Mouse (Mus musculus): ENCODE measurements around the gene Tmem235. TPM values are rescaled to one million over a fixed set of nuclear protein-coding genes. Genes with fewer than 3 reads are reported as not detected.
"Not testable (repeated sequence)": the region's sequence is repeated elsewhere in the genome, so short reads cannot be mapped to it uniquely, and the experiment has no call there.

The Tmem235 gene
- total RNA-seq, 2 experiments from 2014 or later: not detected

- intact Hi-C loops (cut with DNase I): no loop called here
- no peak for DNase-seq
Measured at GRCm38 (mm10) chr11:117830401-117830800, 30.2 kb upstream of the Tmem235 start.

GRCm38 (mm10) chr11:117832086-117832969 is 28.2 kb upstream of the Tmem235 start:
- intact Hi-C loops (cut with DNase I): no loop called here
- peak; percentile 76 to 80 for DNase-seq

DNA sequence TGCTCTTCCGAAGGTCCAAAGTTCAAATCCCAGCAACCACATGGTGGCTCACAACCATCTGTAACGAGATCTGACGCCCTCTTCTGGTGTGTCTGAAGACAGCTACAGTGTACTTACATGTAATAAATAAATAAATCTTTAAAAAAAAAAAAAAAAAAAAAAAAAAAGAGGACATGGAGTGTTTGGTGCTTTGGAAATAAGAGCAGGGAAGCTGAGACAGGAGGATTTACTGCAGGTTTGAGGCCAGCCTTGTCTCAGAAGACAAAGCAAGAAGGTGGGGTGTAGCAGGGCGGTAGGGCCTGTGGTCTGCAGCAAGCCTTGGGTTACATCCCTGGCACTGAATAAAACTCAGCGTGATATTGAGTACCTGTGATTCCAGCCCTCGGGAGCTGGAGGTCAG is 27.0 kb upstream of the Tmem235 start:
- intact Hi-C loops (cut with DNase I); DNase-seq: not testable (repeated sequence)

- DNase-seq: no peak
- intact Hi-C loops (cut with DNase I): no loop called here
Measured at GRCm38 (mm10) chr11:117834086-117834485, 26.5 kb upstream of the Tmem235 start.

GRCm38 (mm10) chr11:117836306-117836705 is 24.2 kb upstream of the Tmem235 start:
- intact Hi-C loops (cut with DNase I): no loop called here
- no peak for DNase-seq

- intact Hi-C loops (cut with DNase I): no loop called here
- DNase-seq: no peak
Measured at GRCm38 (mm10) chr11:117838572-117838971, 22.0 kb upstream of the Tmem235 start.

- no peak for DNase-seq
- intact Hi-C loops (cut with DNase I): no loop called here
Measured at GRCm38 (mm10) chr11:117839021-117839420, 21.5 kb upstream of the Tmem235 start.

DNA sequence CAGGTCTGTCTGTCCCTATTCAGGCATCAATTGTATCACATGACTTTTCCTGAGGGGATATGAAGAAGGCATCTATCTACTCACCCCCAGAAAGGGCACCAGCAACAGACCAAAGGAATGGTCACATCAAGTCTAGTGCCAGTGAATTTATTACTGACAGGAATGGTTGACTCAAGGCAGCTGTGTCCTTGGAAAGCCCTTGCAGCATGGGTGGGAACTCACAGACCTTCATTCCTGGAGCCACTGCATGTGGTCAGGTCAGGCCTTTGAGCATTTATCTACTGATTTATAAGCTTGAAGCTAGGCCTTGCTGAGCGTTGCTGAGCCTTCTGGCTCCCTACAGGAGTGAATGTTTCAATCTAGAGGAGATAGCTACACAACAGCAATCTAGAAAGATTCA is 19.6 kb upstream of the Tmem235 start:
- DNase-seq: no peak

GRCm38 (mm10) chr11:117843434-117843833 is 17.1 kb upstream of the Tmem235 start:
- no peak for DNase-seq
- intact Hi-C loops (cut with DNase I): no loop called here

More for the DNA sequence above, 19.6 kb upstream of the Tmem235 start:
- intact Hi-C loops (cut with DNase I): no loop called here

GRCm38 (mm10) chr11:117844997-117845396 is 15.6 kb upstream of the Tmem235 start:
- intact Hi-C loops (cut with DNase I): no loop called here

GRCm38 (mm10) chr11:117845651-117846050 is 14.9 kb upstream of the Tmem235 start:
- no peak for DNase-seq
- intact Hi-C loops (cut with DNase I): no loop called here

More at GRCm38 (mm10) chr11:117844997-117845396, 15.6 kb upstream of the Tmem235 start:
- no peak for DNase-seq

GRCm38 (mm10) chr11:117846640-117847039 is 13.9 kb upstream of the Tmem235 start:
- no peak for DNase-seq
- intact Hi-C loops (cut with DNase I): no loop called here

DNA sequence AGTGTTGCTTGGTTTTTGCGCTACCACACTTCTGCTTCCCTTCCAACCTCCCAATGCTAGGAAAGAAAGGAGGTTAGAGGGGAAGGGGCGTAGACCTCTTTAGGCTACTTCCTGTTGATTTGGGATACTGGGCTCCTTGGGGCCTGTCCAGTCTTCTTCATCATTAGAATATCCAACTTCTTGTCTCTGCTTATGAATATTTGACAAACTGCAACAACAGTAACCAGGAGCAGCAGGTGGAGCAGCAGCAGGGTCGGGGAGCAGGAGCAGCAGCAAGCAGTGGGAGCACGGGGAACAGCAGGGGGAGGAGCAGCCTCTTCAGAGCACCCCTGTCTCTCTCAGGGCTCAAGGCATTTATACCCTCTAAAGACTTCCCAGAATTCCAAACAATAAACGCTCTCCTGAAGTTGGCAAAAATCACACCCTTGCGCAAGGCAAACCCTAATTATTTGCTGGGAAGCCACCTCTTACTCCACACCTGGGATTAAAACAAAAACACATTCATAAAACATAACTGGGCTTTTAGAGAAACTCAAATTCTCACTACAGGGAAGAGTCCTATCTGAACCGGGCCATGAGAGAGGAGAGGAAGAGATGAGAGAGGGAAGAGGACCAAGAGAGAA is 12.8 kb upstream of the Tmem235 start:
- DNase-seq: no peak
- intact Hi-C loops (cut with DNase I): no loop called here

- intact Hi-C loops (cut with DNase I): no loop called here
- DNase-seq: peak in 1 of 2 experiments; percentile 42
Measured at GRCm38 (mm10) chr11:117848271-117848984, 12.1 kb upstream of the Tmem235 start.

GRCm38 (mm10) chr11:117848985-117849671 is 11.4 kb upstream of the Tmem235 start, which contains the start of gene Birc5:
Birc5 (plus strand) TSS chr11:117849251.
- intact Hi-C loops (cut with DNase I): no loop called here
- peak; percentile 94 for DNase-seq

DNA sequence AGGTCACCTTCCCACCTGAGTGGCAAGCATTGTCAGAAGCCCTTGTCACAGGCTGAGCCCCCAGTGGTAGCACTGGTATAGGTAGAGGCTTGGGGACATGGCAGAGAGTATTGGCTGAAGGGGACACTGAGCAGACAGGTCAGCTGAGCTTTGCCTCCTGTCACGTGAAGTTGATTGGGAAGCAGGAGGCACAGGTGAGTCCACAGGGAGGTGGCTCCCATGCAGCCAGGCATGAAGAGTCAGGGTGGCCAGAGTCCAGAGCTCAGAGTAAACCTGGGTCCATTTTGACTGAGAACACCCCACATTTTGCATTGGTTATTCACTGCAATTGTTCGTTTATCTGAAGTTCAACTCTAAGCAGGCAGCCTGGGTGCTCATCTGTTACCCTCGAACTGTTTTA is 7.7 kb upstream of the Tmem235 start:
- intact Hi-C loops (cut with DNase I): no loop called here
- DNase-seq: no peak

- DNase-seq: no peak
- intact Hi-C loops (cut with DNase I): no loop called here
Measured at GRCm38 (mm10) chr11:117854241-117854640, 6.3 kb upstream of the Tmem235 start.

- intact Hi-C loops (cut with DNase I): no loop called here
- no peak for DNase-seq
Measured at GRCm38 (mm10) chr11:117855360-117855759, 5.2 kb upstream of the Tmem235 start.

- DNase-seq: no peak
- intact Hi-C loops (cut with DNase I): no loop called here
Measured at GRCm38 (mm10) chr11:117855975-117856374, 4.6 kb upstream of the Tmem235 start.

DNA sequence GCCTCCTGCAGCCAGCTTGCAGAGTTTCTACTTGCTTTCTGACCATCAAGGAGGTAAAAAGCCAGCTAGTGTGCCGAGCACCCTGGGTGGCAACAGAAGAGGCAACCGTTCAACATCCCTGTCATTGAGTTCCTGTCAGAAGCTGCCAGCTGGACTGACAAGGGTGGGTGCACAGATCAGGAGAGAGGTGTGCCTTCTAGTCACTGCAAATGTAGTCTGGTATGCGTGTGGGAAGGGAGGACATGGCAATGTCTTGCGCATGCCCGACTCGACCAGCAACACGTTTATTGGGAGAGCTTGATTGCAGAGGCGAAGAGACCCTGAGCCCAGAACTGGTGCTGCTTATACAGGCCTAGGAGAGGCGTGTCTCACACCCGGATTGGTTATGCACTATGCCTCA is 3.1 kb upstream of the Tmem235 start:
- DNase-seq: no peak
- intact Hi-C loops (cut with DNase I): no loop called here

Measured in gastrocnemius, postnatal 36 days (tissue).